Mouse (Mus musculus) mouse trophoblast stem cell (cell line): Measurements from ENCODE around the gene Spen.

Source experiments
- in situ Hi-C, 2 experiments: fragments of 300-500 bp; cut with MseI, MboI; formaldehyde crosslinking; loops; 2 replicates in 1 of 2; 3 replicates in 1 of 2; pipeline ENCODE4 v1.15.1; 2025

The Spen gene

DNA sequence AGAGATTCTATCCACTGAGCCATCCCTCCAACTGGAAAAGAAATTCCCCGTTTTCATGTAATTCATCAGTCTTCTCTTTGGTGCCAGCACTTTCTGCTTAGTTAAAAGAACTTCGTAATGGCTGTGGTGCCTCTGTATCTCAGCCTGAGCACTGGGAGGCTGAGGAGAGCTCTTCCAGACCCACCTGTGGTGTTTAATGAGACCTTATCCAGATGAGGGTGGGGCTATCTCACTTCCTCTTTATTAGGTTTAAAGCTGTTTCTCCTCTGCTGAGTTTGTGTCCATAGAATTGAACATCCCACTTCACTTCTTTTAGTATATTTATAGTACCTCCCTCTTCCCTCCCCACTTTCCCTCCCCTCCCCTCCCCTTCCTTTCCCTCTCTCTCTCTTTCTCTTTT, 87.1 kb downstream of the Spen start:
- in situ Hi-C loops = no loop called here

GRCm38 (mm10) chr4:141446211-141446610, 92.2 kb downstream of the Spen start:
- in situ Hi-C loops = no loop called here

DNA sequence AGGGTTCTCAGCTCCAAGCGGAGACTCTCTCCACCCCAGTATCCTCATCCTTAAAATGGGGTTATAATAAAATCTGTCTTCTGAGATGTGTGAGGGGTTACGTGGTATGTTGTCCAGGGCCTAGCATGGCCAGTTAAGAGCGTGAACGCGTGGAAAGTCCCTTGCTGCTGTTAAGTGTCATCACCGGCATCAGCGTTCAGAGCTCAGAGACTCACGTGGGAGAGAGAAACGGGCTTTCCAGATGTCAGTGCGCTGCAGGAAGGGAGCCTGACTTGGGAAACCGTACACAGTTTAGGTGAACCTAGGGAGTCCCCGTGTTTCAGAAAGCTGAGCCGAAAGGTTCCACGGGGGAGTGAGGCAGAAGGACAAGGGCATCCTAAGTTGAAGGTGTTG, 93.1 kb downstream of the Spen start:
- in situ Hi-C loops = no loop called here

- in situ Hi-C loops = no loop called here
Observed at GRCm38 (mm10) chr4:141444451-141445327, 93.7 kb downstream of the Spen start, which contains the start of gene Zbtb17. Gene Zbtb17 (plus strand): TSS chr4:141444654.

- in situ Hi-C loops = no loop called here
Observed at GRCm38 (mm10) chr4:141443641-141444429, 94.6 kb downstream of the Spen start.

DNA sequence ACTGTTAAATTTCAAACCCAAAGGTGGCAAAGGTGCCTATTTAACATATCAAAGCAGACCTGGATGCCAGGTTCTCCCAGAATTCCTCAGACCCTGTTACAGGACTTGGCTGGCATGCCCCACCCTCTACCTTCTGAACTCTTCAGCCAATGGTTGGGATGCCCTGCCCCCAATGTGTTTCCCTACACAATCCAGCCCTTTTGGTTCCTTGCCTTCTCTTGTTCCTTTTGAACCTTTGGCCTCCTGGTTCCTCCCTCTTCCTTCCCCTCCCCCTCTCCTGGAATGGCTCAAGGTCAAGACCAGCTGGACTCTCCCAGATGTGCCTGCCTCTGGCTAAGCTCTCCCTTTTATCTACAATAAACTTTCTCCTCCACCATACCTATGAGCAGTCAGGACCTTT, 97.5 kb downstream of the Spen start:
- in situ Hi-C loops = no loop called here

GRCm38 (mm10) chr4:141439083-141439803, 99.2 kb downstream of the Spen start:
- in situ Hi-C loops = no loop called here

DNA sequence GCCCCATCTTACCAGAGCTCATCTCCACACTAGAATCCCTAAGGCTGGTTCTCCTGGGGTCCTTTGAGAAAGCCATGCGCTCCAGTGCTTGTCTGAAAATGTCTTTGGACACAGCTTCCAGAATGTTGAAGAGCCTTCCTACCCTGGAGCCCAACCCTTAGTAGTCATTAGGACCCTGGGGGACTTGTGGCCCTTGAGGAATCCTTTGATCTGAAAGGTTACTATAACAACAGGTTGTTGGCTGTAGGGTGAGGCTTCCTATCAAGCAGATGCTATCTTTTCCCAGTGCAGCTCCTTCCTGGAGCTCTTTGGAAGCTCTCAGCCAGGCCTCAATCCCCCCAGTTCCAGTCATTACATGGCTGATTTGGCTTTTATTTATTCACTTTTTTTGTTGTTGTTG, 102.4 kb downstream of the Spen start, which contains the start of gene Srarp:
Gene Srarp (minus strand): TSS at position 132 of the 400 bp plus-strand sequence.
- in situ Hi-C loops = no loop called here

DNA sequence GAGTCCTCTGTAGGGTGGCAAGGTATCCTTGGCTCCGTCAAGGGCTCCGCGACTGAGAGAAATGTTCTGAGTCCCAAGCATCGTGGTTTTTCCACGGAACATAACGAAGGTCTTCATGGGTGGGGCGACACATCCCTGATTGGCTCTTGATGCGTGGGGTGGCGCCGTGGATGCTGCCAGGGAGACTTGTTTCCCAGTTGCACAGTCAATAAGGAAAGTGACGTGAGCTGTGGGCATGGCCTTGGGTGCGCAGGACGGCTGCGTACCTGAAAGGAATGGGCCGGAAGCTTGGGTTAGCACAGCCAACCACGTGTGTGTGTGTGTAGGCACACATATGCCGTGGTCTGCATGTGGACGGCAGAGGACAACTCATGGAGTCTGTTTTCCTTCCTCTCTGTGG, 105.2 kb downstream of the Spen start:
- in situ Hi-C loops = no loop called here

DNA sequence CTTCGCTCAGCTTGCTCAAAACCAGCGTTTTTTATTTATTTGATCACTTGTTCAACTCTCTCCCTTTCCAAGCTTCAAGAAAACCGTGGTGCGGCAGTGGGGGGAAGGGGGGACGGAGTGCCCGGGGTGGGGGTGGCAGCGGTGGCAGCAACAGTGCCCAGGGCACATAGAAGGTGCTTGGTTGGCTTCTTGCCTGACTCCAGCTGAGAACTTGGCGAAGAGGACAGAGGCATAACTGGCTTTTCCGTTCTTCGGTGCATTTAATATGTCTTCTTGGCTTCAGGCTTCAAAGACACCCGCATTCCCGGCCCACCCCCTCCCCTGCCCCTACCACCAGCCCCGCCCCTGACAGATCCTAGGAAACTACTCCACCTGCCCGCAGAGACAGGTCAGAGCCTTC, 105.7 kb downstream of the Spen start:
- in situ Hi-C loops = no loop called here

- in situ Hi-C loops = no loop called here
Observed at GRCm38 (mm10) chr4:141430997-141431396, 107.4 kb downstream of the Spen start.

DNA sequence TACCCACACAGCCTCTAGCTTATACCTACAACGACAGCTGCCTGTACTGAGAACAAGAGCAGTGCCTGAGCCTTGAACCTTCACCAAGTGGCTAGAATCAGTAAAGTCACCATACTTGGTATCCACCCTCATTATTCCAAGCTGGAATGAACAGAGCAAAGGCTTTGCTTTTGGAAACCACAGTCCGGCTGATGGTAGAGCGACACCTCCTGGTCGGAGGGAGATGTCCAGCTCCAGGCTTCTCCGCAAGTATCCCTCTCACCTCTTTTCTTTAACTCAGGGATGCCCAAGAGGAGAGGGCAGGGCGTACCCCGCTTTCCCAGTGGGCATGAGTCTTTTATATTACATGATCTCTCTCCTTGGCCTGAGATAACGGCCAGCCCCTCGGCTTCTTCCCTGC, 108.5 kb downstream of the Spen start:
- in situ Hi-C loops = loop anchor here in 1 of 2 experiments (5.0 kb wide), 1 partner anchor 38 kb away; no protein-coding TSS in a partner anchor

- in situ Hi-C loops = loop anchor here in 1 of 2 experiments (5.0 kb wide), 1 partner anchor 37 kb away; no protein-coding TSS in a partner anchor
Observed at GRCm38 (mm10) chr4:141429381-141429780, 109.0 kb downstream of the Spen start.

GRCm38 (mm10) chr4:141427921-141428320, 110.5 kb downstream of the Spen start:
- in situ Hi-C loops = loop anchor here in 1 of 2 experiments (5.0 kb wide), 1 partner anchor 36 kb away; no protein-coding TSS in a partner anchor

DNA sequence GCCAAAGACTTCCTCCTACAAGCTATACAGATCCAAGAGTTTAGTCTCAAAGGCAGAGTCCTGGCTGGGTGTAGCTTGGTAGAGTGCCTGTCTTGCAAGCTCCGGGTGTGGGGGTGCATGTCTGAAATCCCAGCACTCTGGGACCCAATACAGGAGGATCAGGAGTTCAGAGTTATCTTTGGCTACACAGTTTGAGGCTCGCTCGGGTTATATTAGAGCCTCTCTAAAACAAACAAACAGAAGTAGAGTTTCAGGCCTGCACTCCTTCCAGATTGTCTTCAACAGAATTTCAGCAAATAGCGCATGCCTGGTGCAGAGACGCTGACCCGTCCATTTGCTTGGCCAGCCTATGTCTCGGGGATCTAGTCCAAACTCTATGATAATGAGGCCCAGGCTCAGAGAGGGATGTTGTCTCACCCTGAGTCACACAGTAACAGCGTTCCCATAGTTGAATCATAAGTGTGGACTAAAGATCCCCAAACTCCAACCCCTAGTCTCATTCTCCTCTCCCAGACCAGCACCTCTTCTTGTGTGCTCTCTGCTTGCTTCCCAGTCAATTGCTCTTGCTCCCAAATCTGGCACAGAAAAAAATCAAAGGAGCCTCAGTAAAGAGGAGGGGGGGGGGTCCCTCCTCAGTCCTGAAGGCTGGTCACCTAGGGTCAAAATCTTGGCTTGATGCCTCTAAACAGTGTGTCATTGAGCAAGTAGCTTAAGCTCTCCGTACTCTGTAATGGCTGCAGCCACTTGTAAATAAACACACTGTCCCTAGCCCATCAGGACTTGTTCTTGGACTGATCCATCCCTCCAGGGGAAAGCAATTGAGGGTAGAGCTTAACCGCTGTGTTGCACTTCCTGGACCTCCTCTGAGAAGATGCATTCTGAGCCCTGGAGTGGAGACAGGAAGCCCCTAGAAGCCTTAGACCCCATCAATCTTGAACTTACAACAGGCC, 111.3 kb downstream of the Spen start:
- in situ Hi-C loops = loop anchor here in 1 of 2 experiments (5.0 kb wide), 1 partner anchor 35 kb away; no protein-coding TSS in a partner anchor

DNA sequence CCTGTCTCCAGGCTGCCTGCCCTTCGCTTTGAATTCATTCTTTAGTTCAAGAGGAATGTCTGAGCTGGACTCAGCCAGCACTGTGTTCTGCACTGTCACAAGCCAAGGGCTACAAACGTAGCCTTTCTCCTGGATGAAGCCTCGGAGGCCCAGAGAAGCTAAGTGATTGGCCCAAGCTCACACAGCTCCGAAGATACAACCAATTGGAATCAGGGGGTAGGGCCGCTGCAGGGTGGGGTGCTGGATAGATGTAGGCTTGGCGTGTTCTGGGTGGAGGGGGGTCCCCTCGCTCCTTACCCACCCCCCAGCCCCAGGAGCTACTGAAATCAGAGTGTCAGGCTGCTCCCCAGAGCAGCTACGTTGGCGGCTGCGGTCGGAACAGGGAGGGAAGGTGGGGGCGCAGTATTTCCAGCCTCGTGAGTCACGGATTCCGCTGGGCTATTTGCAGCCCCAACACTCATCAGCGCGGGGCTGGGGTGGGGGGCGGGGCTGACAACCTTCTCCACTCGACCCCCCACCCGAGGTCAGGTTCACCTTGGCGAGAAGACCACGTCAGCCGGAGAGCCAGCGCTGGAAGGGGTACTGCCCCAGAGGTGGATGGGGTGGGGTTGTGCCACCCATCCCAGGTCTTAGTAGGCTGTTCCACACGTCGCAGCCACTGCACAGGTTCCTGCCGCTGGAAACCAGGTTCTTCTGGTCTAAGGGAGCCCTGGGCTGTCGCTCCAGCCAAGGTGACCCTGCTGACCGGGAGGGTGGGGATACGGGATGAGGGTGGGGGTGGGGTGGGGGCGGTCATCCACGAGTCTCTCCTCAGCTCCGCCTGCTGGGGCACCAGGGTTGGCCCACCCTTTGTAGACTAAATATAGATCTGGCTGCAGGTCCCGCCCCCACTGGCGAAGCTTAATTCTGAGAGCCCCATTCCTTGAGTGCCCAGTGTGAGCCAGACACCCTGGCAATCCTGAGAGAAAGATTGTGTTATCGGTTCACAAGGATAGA, 112.6 kb downstream of the Spen start:
- in situ Hi-C loops = loop anchor here in 1 of 2 experiments (5.0 kb wide), 1 partner anchor 33 kb away; no protein-coding TSS in a partner anchor

DNA sequence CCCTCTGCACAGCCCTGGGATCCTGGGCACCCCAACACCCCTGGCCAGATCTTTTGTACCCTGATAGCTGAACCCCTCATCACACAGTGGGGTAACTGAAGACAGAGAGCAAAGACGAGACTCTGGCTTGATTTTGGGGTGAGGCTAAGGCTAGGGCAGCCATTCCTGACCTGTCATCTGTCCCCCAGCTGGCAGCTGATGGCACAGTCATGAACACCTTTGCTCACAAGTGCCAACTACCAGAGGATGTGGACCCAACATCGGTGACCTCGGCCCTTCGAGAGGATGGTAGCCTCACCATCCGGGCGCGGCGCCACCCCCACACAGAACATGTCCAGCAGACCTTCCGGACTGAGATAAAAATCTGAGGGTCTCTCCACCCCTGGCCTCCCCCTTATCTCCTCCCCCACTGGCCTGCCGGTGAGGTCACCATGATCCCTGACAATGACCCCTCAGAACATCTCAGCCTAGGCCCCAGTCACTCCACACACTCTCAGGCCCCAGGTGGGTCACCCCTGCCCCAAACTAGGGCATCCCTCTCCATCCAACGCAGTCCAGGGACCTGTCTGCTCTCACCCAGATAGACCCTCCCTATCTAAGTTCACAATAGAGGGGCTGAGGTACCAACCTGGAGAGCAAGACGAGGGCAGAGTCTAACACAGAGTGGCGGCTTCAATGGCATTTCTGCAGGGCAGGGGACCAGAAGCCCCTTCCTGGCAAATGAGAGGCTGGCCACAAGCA, 114.5 kb downstream of the Spen start:
- in situ Hi-C loops = no loop called here

GRCm38 (mm10) chr4:141423288-141423687, 115.1 kb downstream of the Spen start:
- in situ Hi-C loops = no loop called here
